Mouse (Mus musculus): ENCODE data around the gene Epb41. TPM values are rescaled to one million over a fixed set of nuclear protein-coding genes. Genes with fewer than 3 reads are reported as not detected.
A peak's percentile ranks its signal among the peaks of the same experiment; 100 is the strongest.

Gene Epb41
- polyA plus RNA-seq, 1 experiment from 2014 or later, result 61.7 TPM

DNA sequence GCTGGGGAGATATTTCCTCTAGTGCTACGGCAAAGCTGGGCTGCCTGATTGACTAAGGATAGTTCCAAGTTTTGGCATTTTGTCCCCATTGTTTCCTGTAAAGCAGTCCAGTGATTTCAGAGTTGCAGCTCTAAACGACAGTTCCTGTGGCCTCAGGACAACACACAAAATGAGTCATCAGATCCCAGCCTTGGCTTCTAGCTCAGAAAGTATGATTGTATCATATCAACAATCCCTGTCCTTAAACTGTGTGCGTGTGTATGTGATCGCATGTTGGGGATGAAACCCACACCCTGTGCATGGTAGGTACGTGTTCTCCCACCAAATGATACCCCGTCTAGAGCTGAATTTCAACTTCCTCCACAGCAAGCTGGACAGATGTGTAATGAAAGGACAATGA lies 146.0 kb downstream of the Epb41 start:
- Histone ChIP-seq H3K4me3 (ENCODE audit: low read depth, low read length) (no peak overlapping the region), H3K4me2 (ENCODE audit: low read length) (no peak overlapping the region), H3K4me1 (ENCODE audit: control insufficient read depth, insufficient read depth, low read length) (no peaks in the 10 kb centered on the region), H3K36me3 (ENCODE audit: control insufficient read depth, insufficient read depth, low read length) (peaks cover 30% of the 10 kb centered on the region), H3K9me3 (replicated peaks; ENCODE audit: control insufficient read depth, low read length, poor library complexity, severe bottlenecking) (no peaks in the 10 kb centered on the region), H3K27ac (ENCODE audit: low read length) (no peak overlapping the region), H3K27me3 (ENCODE audit: control insufficient read depth, insufficient read depth, low read depth, low read length) (peaks cover 2% of the 10 kb centered on the region; the same call in 1 of the 2 replicates), H3K9ac (ENCODE audit: low read depth, low read length) (no peak overlapping the region)
- no peak for ATAC-seq
- WGBS, result 91% methylated on average over 6 of the region's 6 CpGs

DNA sequence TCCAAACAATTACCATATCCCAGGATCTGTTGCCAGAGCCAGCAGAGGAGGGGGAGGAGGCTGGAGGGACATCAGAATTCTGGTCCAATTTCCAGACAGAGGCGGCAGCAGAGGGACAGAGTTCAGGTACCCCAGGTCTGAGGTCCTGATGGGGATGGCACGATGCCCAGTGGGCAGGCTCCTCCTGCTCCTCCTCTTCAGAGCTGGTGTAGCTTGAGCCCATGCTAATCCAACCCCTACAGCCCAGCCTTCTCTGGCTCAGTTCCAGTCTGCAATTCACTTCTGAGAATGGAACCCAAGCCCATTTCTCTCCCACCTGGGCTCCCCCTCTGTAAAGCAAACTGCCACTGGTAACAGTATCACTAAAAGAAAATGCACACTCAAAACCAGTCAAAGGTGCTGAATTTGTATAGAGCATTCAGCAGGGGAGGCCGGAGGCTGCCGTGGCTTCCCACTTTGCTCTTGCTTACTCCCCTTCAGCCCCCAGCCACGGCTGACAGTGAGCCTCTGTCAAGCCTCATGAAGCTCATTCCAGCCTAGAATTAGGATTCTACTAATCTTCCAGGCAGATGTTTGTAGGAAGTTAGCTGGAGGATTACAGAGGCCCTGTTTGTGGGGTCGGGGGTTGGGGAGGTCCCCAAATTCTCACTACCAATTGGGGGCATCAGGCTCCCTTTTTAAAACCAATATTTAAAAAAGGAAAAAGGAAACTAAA lies 150.9 kb downstream of the Epb41 start:
- H3K4me3 ChIP-seq (ENCODE audit: low read depth, low read length), result no peak overlapping the region
- no peaks in the 10 kb centered on the region for H3K9me3 ChIP-seq (replicated peaks; ENCODE audit: control insufficient read depth, low read length, poor library complexity, severe bottlenecking)
- no peak overlapping the region for H3K27ac ChIP-seq (ENCODE audit: low read length)
- H3K27me3 ChIP-seq (ENCODE audit: control insufficient read depth, insufficient read depth, low read depth, low read length), result peaks cover 38% of the 10 kb centered on the region
- WGBS, result 49% methylated on average over 6 of the region's 6 CpGs
- no peak for ATAC-seq
- H3K4me2 ChIP-seq (ENCODE audit: low read length), result no peak overlapping the region
- H3K9ac ChIP-seq (ENCODE audit: low read depth, low read length), result no peak overlapping the region
- H3K36me3 ChIP-seq (ENCODE audit: control insufficient read depth, insufficient read depth, low read length), result peaks cover 16% of the 10 kb centered on the region
- H3K4me1 ChIP-seq (ENCODE audit: control insufficient read depth, insufficient read depth, low read length), result peaks cover 16% of the 10 kb centered on the region

DNA sequence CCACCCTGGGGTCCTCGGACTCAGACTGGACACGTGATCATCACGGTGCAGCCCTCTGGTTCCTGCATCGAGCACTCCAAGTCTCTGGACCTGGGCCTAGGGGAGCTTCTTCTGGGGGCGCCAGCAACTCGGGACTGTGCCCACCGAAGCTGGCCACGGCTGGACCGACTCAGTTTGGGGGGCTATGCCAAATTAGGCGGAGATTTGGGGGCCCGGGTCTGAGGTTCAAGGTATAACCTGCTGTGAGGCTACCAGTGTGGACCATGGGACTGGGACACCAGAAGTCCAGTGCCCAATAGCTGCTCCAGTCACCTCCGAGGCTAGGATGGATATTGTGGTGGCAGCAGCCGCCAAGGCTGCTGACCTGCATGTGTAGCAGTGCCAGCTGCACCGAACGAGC lies 152.7 kb downstream of the Epb41 start:
- no peak overlapping the region for H3K27ac ChIP-seq (ENCODE audit: low read length)
- no peak for ATAC-seq
- H3K27me3 ChIP-seq (ENCODE audit: control insufficient read depth, insufficient read depth, low read depth, low read length), result peaks cover 51% of the 10 kb centered on the region
- no peaks in the 10 kb centered on the region for H3K9me3 ChIP-seq (replicated peaks; ENCODE audit: control insufficient read depth, low read length, poor library complexity, severe bottlenecking)
- H3K9ac ChIP-seq (ENCODE audit: low read depth, low read length), result no peak overlapping the region
- no peak overlapping the region; the same call in 1 of the 2 replicates for H3K4me2 ChIP-seq (ENCODE audit: low read length)
- 61% methylated on average over 15 of the region's 15 CpGs for WGBS
- peak overlapping the region; percentile 43 for H3K4me3 ChIP-seq (ENCODE audit: low read depth, low read length)
- H3K4me1 ChIP-seq (ENCODE audit: control insufficient read depth, insufficient read depth, low read length), result peaks cover 16% of the 10 kb centered on the region
- H3K36me3 ChIP-seq (ENCODE audit: control insufficient read depth, insufficient read depth, low read length), result peaks cover 9% of the 10 kb centered on the region

DNA sequence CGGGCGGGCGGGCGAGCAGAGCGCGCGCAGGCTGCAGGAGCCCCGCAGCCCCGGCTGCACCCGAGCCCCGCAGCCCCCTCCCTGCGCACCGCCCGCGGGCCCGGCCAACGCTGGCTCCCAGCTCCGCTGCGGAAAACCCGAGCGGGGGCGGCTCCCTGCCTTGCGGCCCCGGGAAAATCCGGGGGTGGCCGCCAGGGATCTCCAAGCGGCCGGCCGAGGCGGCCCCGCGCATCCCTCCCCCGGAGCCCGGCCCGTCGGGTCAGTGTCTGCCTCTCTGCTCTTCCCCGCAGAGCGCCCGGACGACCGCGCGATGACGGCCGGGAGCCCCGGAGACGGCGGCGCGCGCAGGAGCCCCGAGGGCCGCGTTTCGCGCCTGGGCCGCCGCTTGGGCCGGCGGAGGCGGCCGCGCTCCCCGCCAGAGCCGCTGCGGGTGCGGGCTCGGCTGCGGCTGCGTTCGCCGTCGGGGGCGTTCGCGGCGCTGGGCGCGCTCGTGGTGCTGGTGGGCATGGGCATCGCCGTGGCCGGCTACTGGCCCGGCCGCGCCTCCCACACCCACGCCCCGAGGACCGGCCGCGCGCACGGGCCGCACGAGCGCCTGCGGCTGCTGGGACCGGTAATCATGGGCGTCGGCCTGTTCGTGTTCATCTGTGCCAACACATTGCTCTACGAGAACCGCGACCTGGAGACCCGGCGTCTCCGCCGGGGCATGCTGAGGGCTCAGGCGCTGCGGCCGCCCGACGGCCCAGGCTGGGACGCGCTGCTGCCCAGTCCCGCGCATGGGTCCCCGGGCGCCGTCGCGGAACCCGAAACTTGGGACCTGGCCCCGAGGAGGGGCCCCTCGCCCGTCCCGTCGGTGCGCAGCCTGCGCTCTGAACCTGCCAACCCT lies 153.4 kb downstream of the Epb41 start, which contains the start of gene Tmem200b:
Gene Tmem200b (plus strand): TSS at position 311 of the 886 bp plus-strand sequence.
- no peak for ATAC-seq
- H3K9me3 ChIP-seq (replicated peaks; ENCODE audit: control insufficient read depth, low read length, poor library complexity, severe bottlenecking), result no peaks in the 10 kb centered on the region
- H3K36me3 ChIP-seq (ENCODE audit: control insufficient read depth, insufficient read depth, low read length), result peaks cover 7% of the 10 kb centered on the region
- H3K9ac ChIP-seq (ENCODE audit: low read depth, low read length), result peak within 1 kb of the TSS; percentile 64
- H3K4me2 ChIP-seq (ENCODE audit: low read length), result peak within 1 kb of the TSS; percentile 74
- H3K27me3 ChIP-seq (ENCODE audit: control insufficient read depth, insufficient read depth, low read depth, low read length), result peaks cover 58% of the 10 kb centered on the region
- no peak within 1 kb of the TSS for H3K27ac ChIP-seq (ENCODE audit: low read length)
- peaks cover 16% of the 10 kb centered on the region for H3K4me1 ChIP-seq (ENCODE audit: control insufficient read depth, insufficient read depth, low read length)
- H3K4me3 ChIP-seq (ENCODE audit: low read depth, low read length), result peak within 1 kb of the TSS; percentile 43
- 2% methylated on average over 102 of the region's 130 CpGs for WGBS

DNA sequence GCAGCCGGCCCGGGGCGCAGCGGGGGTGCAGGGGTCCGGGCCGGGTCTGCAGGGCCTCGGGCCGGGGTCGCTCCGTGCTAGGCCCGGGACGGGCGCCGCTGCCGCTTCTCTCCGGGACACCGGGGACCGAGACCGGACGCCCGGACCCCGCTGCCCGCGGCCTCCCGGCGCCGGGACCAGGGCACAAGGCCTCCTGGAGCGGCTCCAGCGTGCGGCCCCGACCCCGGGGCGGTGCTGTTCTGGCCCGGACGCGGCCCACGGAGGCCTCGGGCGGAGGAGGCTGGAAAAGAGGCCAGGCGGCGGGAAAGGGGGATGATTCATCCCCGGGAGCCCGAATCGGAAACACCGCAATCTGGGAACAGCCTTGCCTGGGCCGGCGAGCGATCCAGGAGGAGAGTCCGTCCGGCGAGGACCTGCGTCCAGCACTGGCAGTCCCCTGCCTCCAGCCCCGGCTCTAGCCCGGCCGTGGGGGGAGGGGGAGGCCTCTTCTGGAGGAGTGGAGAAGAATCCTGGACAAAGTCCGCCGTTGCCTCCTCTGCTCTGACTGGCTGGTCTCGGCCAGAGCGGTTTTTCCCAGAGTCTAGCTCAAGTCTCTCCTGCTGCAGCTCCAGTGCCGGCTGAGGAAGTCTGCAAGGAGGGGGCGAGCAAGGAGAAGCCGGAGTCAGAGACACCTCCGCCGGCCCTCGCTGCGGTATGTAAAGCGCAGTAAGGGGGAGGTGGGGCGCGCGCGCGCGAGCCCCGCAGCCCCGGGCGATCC lies 154.3 kb downstream of the Epb41 start:
- no peak overlapping the region for H3K27ac ChIP-seq (ENCODE audit: low read length)
- no peak for ATAC-seq
- H3K4me2 ChIP-seq (ENCODE audit: low read length), result peak overlapping the region; percentile 74
- peaks cover 66% of the 10 kb centered on the region for H3K27me3 ChIP-seq (ENCODE audit: control insufficient read depth, insufficient read depth, low read depth, low read length)
- peaks cover 18% of the 10 kb centered on the region for H3K4me1 ChIP-seq (ENCODE audit: control insufficient read depth, insufficient read depth, low read length)
- H3K9ac ChIP-seq (ENCODE audit: low read depth, low read length), result peak overlapping the region; percentile 64; the same call in 1 of the 2 replicates
- H3K9me3 ChIP-seq (replicated peaks; ENCODE audit: control insufficient read depth, low read length, poor library complexity, severe bottlenecking), result no peaks in the 10 kb centered on the region
- no peaks in the 10 kb centered on the region; the same call in none of the 2 replicates for H3K36me3 ChIP-seq (ENCODE audit: control insufficient read depth, insufficient read depth, low read length)
- peak overlapping the region; percentile 43 for H3K4me3 ChIP-seq (ENCODE audit: low read depth, low read length)
- WGBS, result 2% methylated on average over 59 of the region's 76 CpGs

DNA sequence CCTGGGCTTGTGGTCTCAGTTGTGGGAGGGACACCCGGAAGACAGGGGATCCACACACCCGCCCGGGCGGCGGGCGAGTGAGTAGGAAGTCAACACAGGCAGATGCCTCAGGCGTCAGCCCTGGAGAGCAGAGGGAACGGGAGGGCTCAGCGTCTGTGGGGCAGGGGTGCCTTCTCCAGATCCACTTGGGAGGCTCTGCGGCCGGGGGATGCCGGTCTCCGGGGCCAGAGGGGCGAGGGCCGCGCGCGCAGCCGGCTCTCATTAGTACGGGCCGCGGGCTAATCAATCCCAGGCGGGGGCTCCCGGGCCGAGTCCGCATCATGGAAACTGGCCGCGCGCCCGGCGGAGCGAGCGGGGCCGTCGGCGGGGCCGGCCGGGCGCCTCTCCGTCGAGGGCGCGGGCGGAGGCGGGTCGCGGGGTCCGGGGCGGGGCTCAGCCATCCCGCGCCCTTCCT lies 155.0 kb downstream of the Epb41 start:
- no peak for ATAC-seq

DNA sequence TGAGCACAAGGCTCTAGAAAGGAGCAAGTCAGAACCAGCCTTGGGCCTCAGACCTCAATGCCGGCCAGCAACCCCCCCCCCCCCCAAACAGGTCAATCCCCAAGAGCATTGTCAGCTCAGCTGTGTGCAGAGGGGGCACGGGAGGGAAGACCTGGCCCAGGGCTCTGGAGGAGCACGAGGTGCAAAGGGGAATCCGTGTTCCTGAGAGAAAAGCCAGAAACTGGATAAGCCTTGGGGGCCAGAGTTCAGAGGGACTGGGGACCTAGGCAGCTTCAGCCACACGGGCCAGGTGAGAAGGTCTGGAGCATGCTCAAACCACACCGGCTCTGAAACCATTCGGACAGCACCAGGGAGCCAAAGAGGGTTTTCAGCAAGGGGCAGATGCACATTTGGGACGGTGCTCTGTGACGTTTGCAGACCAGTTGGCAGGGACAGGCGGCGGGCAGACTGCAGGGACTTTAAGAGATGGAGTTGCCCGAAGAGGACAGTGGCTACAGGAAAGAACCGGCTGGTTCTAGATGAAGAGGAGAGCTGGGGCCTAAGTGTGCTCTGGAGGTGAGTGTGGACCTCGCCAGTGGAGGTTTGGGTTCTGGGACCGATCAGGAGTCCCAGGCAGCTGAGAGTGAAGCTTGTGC lies 155.5 kb downstream of the Epb41 start:
- Histone ChIP-seq H3K9ac (ENCODE audit: low read depth, low read length) (no peak overlapping the region), H3K27ac (ENCODE audit: low read length) (no peak overlapping the region), H3K4me3 (ENCODE audit: low read depth, low read length) (no peak overlapping the region), H3K4me2 (ENCODE audit: low read length) (no peak overlapping the region), H3K9me3 (replicated peaks; ENCODE audit: control insufficient read depth, low read length, poor library complexity, severe bottlenecking) (no peaks in the 10 kb centered on the region), H3K36me3 (ENCODE audit: control insufficient read depth, insufficient read depth, low read length) (no peaks in the 10 kb centered on the region), H3K4me1 (ENCODE audit: control insufficient read depth, insufficient read depth, low read length) (peaks cover 25% of the 10 kb centered on the region), H3K27me3 (ENCODE audit: control insufficient read depth, insufficient read depth, low read depth, low read length) (peaks cover 67% of the 10 kb centered on the region)
- no peak for ATAC-seq
- 21% methylated on average over 15 of the region's 15 CpGs for WGBS

More for the DNA sequence above, 155.0 kb downstream of the Epb41 start:
- peak overlapping the region; percentile 43 for H3K4me3 ChIP-seq (ENCODE audit: low read depth, low read length)
- no peak overlapping the region for H3K27ac ChIP-seq (ENCODE audit: low read length)
- WGBS, result 4% methylated on average over 50 of the region's 51 CpGs
- no peak overlapping the region for H3K9ac ChIP-seq (ENCODE audit: low read depth, low read length)
- H3K4me2 ChIP-seq (ENCODE audit: low read length), result peak overlapping the region; percentile 74; the same call in 1 of the 2 replicates
- peaks cover 24% of the 10 kb centered on the region for H3K4me1 ChIP-seq (ENCODE audit: control insufficient read depth, insufficient read depth, low read length)
- H3K27me3 ChIP-seq (ENCODE audit: control insufficient read depth, insufficient read depth, low read depth, low read length), result peaks cover 67% of the 10 kb centered on the region
- no peaks in the 10 kb centered on the region for H3K36me3 ChIP-seq (ENCODE audit: control insufficient read depth, insufficient read depth, low read length)
- H3K9me3 ChIP-seq (replicated peaks; ENCODE audit: control insufficient read depth, low read length, poor library complexity, severe bottlenecking), result no peaks in the 10 kb centered on the region

DNA sequence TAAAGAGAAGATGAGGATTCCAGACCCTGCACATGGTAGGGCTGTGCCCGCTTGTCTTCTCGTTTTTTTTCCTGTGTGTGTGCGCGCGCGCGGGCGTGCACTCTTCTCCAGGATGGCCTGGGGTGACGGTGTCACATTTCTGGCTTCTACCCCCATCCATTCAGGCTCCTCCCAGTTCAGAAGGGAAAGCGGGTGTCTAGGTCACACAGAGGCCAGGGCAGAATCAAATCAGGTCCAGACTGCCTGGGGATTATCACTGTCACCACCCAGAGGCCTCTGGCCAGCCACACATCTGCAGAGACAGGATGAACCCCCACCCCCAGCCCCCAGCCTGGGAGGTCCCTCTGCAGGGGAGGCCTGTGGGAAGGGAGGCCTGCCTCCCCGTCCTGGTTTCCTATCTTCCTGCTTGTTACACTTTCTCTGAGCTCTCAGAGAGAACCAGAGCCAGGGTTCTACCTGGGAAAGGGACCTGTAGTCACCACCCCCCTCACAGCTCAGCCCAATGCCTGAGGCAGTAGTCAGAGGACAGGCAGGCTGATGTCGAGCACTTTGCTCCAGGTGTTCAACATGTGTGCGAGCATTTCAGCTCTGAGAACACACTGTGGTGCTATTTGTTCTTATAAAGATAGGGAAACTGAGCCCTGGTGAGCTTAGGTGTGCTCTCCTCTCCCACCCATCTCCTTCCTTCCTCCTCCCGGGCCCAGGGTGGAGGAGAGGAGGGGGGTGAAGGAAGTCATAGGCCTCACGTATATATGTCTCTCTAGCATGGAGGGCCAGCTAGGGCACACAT lies 156.2 kb downstream of the Epb41 start:
- 21% methylated on average over 14 of the region's 15 CpGs for WGBS
- ATAC-seq, result no peak
- Histone ChIP-seq H3K27ac (ENCODE audit: low read length) (no peak overlapping the region), H3K4me2 (ENCODE audit: low read length) (no peak overlapping the region), H3K4me3 (ENCODE audit: low read depth, low read length) (no peak overlapping the region), H3K36me3 (ENCODE audit: control insufficient read depth, insufficient read depth, low read length) (no peaks in the 10 kb centered on the region), H3K4me1 (ENCODE audit: control insufficient read depth, insufficient read depth, low read length) (peaks cover 25% of the 10 kb centered on the region), H3K27me3 (ENCODE audit: control insufficient read depth, insufficient read depth, low read depth, low read length) (peaks cover 67% of the 10 kb centered on the region), H3K9me3 (replicated peaks; ENCODE audit: control insufficient read depth, low read length, poor library complexity, severe bottlenecking) (no peaks in the 10 kb centered on the region), H3K9ac (ENCODE audit: low read depth, low read length) (no peak overlapping the region)
